Mouse (Mus musculus) ES-Bruce4 (cell line): ENCODE measurements at regions not wholly inside any gene's neighbourhood (a gene's known extent, or its start where the extent isn't known, plus 50 kb on each side); places are given as distances from the start of the nearest gene placed in this dataset.

ENCODE experiments used
- H3K27ac ChIP-seq: 2 replicates; pipeline ENCODE4 v1.5.1; 2012; ENCODE audit warnings: low read length, inconsistent platforms; ENCODE audit not compliant: insufficient read depth
- H3K27me3 ChIP-seq: 2 replicates; pipeline ENCODE4 v1.6.1; 2012; ENCODE audit warnings: mild to moderate bottlenecking, low read length, inconsistent platforms; ENCODE audit not compliant: control insufficient read depth, poor library complexity, insufficient read depth, severe bottlenecking
- H3K36me3 ChIP-seq: 2 replicates; pipeline ENCODE4 v1.6.1; 2012; ENCODE audit warnings: inconsistent platforms, mild to moderate bottlenecking, low read length, moderate library complexity; ENCODE audit not compliant: control insufficient read depth, poor library complexity, insufficient read depth, severe bottlenecking
- H3K4me1 ChIP-seq: one replicate; pipeline ENCODE4 v1.8.1; 2011; ENCODE audit warnings: low read length; ENCODE audit not compliant: control insufficient read depth, insufficient read depth
- H3K4me3 ChIP-seq: 2 replicates; pipeline ENCODE4 v1.5.1; 2011; ENCODE audit warnings: low read depth, mild to moderate bottlenecking, low read length
- H3K9ac ChIP-seq: 2 replicates; pipeline ENCODE4 v1.6.1; 2012; ENCODE audit warnings: low read depth, mild to moderate bottlenecking, inconsistent platforms; ENCODE audit not compliant: poor library complexity, severe bottlenecking
- H3K9me3 ChIP-seq: replicated peaks from 2 replicates; pipeline ENCODE4 v1.6.1; 2012; ENCODE audit warnings: mild to moderate bottlenecking, low read length, inconsistent platforms; ENCODE audit not compliant: control insufficient read depth, poor library complexity, insufficient read depth, severe bottlenecking
- CTCF ChIP-seq: IDR thresholded peaks from one replicate; pipeline ENCODE4 v1.8.1; 2011; ENCODE audit warnings: low read depth, low read length
- EP300 ChIP-seq: IDR thresholded peaks from 2 replicates; pipeline ENCODE4 v1.6.1; 2011; ENCODE audit warnings: low read depth, low read length; ENCODE audit not compliant: insufficient read depth
- POLR2A ChIP-seq: IDR thresholded peaks from one replicate; pipeline ENCODE4 v1.8.1; 2011; ENCODE audit warnings: low read length; ENCODE audit not compliant: insufficient read depth

GRCm38 (mm10) chr5:97167401-97168249 is 56.2 kb upstream of the Paqr3 start:
- H3K4me1 ChIP-seq = no peaks in the 10 kb centered on the region
- no peak overlapping the region for H3K9ac ChIP-seq
- H3K27ac ChIP-seq = no peak overlapping the region
- no peaks in the 10 kb centered on the region for H3K36me3 ChIP-seq
- no peaks in the 10 kb centered on the region for H3K9me3 ChIP-seq
- H3K27me3 ChIP-seq = no peaks in the 10 kb centered on the region
- TF ChIP-seq EP300 (no peak), CTCF (no peak), POLR2A (no peak)
- no peak overlapping the region for H3K4me3 ChIP-seq

- H3K27ac ChIP-seq = no peak overlapping the region
- H3K27me3 ChIP-seq = no peaks in the 10 kb centered on the region
- no peak overlapping the region for H3K9ac ChIP-seq
Observed at GRCm38 (mm10) chr5:97166128-97166883, 54.9 kb upstream of the Paqr3 start.

More at GRCm38 (mm10) chr5:97166128-97166883, 54.9 kb upstream of the Paqr3 start:
- Histone ChIP-seq H3K36me3 (no peaks in the 10 kb centered on the region), H3K9me3 (no peaks in the 10 kb centered on the region), H3K4me3 (no peak overlapping the region), H3K4me1 (no peaks in the 10 kb centered on the region)
- no peak for TF ChIP-seq POLR2A
- TF ChIP-seq CTCF = no peak
- TF ChIP-seq EP300 = no peak
